Mouse (Mus musculus) lung, postnatal 25 days (tissue): ENCODE results near the gene Olfr597.
"Not testable (repeated sequence)": the region's sequence is repeated elsewhere in the genome, so short reads cannot be mapped to it uniquely, and the experiment has no call there.

Source experiments
- DNase-seq: peaks from one replicate; pipeline ENCODE4 v3.0.0; 2022; ENCODE audit warnings: low spot score

Gene Olfr597

GRCm38 (mm10) chr7:103316015-103316414 lies at the start of gene Olfr597:
TSS of gene Olfr597 (plus strand) at chr7:103316315.
- not testable (repeated sequence) for DNase-seq

- DNase-seq, result not testable (repeated sequence)
These were observed 10.8 kb upstream of the Olfr597 start, which contains the start of gene Olfr596 for GRCm38 (mm10) chr7:103305348-103305747. TSS of gene Olfr596 (plus strand) at chr7:103305648.

DNA sequence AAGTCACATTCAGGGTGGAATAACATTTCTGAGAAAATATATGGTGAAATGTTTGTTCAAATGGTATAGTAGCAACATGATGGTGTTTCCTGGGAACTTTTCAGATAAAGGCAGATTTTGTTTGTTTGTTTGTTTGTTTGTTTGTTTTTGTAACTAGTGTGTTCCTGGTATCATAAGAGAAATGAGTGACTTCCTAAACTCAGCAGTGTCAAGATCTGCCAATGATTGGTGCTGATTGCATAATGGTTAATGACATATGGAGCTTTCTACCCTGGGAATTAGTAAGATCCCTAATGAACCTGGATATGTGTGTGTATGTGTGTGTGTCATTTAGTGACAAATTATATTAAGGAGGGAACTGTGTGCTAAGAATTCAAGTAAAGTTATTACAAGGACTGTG lies 7.2 kb downstream of the Olfr597 start, which contains the start of gene Olfr598:
Olfr598 (plus strand) TSS at position 301 of the 400 bp plus-strand sequence.
- DNase-seq, result no peak

DNA sequence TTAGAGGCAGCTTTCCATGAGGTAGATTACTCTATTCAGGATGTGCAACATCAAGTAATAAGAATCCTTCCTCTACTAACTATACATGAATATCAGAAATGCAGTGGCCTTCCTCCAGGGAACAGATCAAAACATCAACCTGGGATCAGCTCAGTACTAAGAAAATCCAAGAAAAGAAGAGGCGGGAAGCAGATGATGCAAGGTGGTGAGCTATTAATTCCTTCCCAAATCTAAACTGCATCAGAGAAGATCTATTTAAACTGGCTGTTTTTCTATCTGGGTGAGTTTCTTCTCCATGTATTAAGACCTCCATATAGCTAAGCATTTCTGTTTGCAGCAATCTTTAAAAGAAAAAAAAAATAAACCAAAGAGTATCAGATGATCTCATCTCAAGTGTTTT lies 19.5 kb downstream of the Olfr597 start, which contains the start of gene Olfr599:
Olfr599 (plus strand) TSS at position 301 of the 400 bp plus-strand sequence.
- no peak for DNase-seq

DNA sequence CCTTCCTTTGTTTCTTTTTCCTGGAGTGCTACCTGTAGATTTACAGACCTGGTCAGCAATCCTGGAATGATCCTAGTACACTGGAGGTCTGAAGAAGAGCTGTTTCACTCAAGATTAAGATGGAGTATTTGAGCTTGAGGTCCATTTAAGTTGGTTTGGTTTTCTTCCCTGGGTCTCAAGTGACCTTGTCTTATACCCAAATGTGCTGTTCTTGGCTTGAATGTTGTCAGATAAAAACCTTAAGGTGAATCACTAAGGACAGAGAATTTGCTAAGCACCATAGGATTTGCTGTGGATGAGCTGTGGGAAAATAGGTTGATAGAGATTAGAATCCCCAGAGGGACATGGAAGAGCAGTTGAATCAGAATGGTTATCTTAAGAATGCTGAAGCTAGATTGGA lies 33.5 kb downstream of the Olfr597 start, which contains the start of gene Olfr600:
Olfr600 (minus strand) TSS at position 101 of the 400 bp plus-strand sequence.
- no peak for DNase-seq

DNA sequence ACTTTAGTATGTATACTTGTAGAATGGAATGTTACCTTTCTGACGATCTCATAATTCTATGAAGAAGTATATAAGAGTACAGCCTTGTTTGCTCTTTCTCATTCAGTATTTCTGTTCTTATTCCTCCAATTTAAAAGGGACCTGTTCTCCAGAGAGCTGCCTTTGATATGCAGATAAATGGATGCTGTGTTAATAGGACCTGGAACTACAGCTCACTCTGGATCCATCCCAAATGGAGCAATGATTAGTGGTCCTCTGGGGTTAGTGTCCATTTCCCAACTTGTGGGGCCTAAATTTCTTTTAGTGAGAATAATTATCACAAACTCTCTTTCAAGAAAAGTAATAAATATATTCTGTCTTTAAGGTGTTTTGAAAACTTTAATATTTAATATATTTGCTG lies 46.4 kb downstream of the Olfr597 start, which contains the start of gene Olfr601:
Olfr601 (minus strand) TSS at position 101 of the 400 bp plus-strand sequence.
- no peak for DNase-seq
